Mouse (Mus musculus) thymus, postnatal 14 days (tissue): Measurements from ENCODE around the gene Nt5e.
"Not testable (repeated sequence)": the region's sequence is repeated elsewhere in the genome, so short reads cannot be mapped to it uniquely, and the experiment has no call there.

ENCODE experiments used
- DNase-seq: peaks from one replicate; pipeline ENCODE4 v3.0.0; 2021

The Nt5e gene

GRCm38 (mm10) chr9:88326930-88327901 is at the start of gene Nt5e:
TSS of gene Nt5e (plus strand) at chr9:88327197.
- DNase-seq: peak; percentile 26

GRCm38 (mm10) chr9:88277588-88277987 is 49.4 kb upstream of the Nt5e start:
- DNase-seq: no peak

GRCm38 (mm10) chr9:88279728-88280127 is 47.3 kb upstream of the Nt5e start:
- DNase-seq: no peak

GRCm38 (mm10) chr9:88289568-88290168 is 37.3 kb upstream of the Nt5e start:
- DNase-seq: no peak

- no peak for DNase-seq
These were observed 34.1 kb upstream of the Nt5e start for GRCm38 (mm10) chr9:88292836-88293370.

DNA sequence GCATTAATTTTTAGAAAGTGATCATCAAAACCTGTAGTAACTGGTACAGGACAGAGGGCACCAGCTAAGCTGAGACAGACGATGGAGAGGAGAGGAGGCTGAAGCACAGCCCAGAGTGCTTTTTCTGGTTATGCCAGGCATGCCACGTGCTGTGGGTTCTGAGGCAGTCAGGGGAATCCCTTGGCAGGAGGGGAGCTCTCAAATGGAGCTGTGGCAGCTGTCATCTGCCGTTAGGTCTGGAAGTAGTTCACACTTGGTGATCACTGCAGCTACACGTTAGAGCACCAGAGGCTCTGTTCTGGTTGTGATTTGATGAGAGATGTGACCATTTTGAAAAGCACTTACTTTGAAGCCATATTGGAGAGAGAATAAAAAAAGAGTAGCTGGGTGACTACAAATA is 31.2 kb upstream of the Nt5e start:
- no peak for DNase-seq

GRCm38 (mm10) chr9:88296321-88296720 is 30.7 kb upstream of the Nt5e start:
- no peak for DNase-seq

- not testable (repeated sequence) for DNase-seq
These were observed 29.8 kb upstream of the Nt5e start for GRCm38 (mm10) chr9:88297244-88297643.

GRCm38 (mm10) chr9:88297871-88298658 is 28.9 kb upstream of the Nt5e start:
- no peak for DNase-seq

DNA sequence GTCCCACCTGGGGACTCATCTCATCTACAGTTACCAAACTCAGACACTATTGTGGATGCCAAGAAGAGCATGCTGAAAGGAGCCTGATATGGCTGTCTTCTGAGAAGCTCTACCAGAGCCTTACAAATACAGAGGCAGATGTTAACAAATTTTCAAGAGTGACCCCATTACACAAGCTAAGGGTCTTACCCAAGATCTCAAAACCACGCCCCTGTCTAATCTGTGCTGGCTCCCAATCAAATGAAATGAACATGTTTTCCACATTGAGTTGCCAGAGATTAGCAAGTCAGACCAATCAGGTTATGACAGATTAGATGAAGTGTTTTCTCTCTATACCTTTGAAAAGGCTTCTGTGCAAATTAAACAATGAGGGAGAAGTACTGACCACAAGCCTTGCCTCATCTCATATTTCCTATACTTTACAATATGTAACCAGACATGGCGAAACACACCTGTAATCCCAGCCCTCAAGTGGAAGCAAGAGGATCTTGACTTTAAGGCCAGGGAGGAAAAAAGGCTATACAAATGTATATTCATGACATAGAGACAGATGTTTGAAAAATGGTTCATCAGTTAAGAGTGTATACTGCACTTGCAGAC is 19.9 kb upstream of the Nt5e start:
- DNase-seq: no peak

GRCm38 (mm10) chr9:88309127-88309526 is 17.9 kb upstream of the Nt5e start:
- DNase-seq: no peak

- DNase-seq: no peak
These were observed 7.8 kb upstream of the Nt5e start for GRCm38 (mm10) chr9:88319226-88319625.

DNA sequence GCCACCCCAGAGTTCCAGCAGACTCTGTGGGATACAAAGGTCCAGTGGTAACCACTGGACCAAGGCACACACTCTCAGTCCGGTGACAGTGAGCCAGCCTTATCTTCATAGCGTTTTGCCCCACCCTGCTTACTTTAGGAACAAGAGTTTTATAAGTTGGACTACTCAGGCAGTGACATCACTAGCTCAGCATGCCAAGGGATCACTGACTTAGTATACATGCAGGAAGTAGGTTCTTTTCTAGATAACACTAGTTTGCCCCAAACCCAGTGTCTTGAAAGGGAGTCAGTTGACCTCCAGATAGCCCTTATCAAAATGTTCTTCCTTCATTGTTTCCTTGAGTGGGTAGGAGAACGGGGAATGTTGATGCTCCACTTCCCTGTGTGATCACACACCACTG is 2.4 kb upstream of the Nt5e start:
- DNase-seq: no peak

DNA sequence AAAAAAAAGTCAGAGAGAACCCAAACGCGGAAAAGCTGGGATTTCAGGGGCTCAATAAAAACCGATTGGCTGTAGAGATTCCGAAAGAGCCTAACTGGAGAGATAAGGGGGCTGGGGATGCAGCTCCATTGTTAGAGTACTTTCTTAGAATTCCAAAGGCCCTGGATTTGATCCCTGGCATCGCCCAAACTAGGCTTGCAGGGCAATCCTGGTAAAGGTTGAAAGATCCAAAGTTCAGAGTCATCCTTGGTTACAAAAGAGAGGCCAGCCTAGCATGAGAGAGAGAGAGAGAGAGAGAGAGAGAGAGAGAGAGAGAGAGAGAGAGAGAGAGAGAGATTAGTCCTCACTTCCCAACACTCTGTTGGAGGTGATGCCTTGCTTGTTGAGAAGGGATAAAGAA is 1.7 kb downstream of the Nt5e start:
- DNase-seq: no peak

- peak; percentile 10 for DNase-seq
These were observed 2.3 kb downstream of the Nt5e start for GRCm38 (mm10) chr9:88329166-88329748.

DNA sequence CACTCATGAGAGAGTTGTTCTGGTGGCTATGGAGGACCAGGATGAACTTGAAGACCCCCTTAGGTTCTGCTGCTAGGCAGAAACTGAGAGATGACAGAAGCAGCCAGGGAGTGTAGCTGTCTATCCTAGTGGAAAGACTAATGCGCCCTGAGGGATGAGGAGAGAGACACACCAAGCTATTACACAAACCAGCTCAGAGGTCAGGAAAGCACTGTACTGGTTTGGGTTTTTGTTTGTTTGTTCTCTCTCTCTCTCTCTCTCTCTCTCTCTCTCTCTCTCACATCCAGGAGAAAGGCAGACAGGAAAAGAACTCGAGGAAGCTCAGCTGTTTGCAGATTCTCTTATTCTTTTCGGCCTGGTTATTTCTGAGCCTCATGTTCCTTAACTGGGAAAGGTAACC is 3.3 kb downstream of the Nt5e start:
- DNase-seq: no peak

DNA sequence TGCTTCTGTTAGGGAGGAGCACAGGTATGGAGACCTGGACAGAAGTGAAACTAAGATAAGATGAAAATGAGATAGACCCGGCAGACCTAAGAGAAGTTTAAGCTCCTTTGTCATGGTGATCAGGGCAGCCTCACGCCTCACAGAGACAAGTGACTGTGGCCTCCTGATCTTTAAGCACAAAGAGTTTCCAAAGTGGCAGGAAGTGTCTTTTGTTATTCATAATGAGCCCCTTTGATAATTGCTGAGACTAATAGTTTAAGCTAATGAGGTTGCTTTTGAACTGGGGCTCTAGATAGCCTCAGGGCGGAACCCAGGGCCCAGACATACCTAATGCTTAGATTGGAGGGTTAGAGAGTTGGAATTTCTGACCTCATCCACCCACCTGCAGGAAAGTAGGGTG is 5.5 kb downstream of the Nt5e start:
- DNase-seq: no peak

DNA sequence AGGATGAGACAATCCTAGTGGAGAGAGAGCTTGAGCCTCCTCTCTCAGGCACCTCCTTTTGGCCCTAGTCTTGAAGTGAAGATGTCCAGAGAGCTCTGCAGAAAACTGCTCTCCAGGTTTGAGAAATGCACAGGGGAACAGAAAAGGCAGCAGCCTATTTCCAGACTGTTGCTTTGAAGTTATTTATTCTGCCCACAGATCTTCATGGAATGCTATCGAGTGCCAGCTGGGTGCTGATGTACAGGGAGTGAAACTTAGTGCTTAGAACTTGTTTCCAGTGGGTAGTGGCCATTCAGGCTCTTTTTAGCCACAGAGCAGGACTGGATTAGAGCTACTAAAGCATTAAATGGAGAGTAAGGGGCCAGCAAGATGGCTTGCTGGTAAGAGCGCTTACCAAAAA is 8.8 kb downstream of the Nt5e start:
- DNase-seq: no peak

DNA sequence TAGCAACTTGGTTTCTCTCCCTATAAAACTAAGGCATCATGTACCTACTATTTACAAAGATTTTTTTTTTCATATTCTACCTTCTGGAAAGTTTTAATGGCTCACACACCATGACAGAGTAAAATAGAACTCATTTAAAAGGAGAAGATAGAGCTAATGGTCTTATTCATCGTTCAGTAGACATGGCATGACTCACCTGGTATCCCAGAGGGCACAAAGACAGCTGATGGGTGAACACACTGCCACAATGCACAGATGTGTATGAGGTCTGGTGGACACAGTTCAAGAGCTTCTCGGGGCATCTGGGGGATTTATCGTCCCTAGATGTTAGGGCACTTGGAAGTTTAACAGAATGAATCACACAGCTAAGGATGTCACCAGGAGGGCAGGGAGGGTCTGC is 13.8 kb downstream of the Nt5e start:
- DNase-seq: no peak

GRCm38 (mm10) chr9:88342241-88342640 is 15.2 kb downstream of the Nt5e start:
- DNase-seq: no peak

DNA sequence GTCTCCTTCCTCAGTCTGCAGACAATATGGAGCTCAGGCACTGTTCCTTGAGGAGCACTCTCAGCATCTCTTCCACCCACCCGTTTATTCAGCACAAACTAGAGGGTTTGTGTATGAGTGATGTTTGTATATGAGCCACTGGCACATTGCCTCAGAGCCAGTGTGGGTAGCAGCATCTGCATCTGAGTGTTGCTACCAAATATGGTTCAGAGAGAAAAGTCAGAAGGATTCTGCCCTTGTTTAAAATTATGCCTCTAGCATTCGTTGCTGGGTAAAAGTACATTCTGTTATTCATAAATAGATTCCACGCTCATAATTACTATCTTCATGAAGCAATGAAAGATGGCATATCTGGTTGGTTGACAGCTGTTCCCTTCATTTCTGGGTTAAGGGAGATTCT is 15.7 kb downstream of the Nt5e start:
- DNase-seq: no peak

DNA sequence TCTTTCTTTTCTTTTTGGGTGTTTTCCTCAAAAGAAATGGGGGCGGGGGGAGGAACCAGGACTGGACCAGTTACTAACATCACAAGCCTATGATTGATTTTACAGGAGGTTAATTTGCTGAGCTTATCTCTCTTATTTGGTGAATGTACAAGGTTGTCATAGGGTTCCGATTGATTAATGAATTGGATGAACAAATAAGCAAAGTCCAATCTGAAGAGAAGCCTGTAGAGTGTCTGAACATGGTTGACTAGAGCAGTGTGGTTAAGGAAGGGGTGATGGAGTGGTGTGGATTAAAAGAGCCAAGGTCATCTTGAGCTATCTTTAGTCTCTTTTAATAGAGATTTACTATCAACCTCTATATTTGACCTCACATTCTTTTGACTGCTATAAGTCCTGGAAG is 17.4 kb downstream of the Nt5e start:
- no peak for DNase-seq
